Mouse (Mus musculus) lung, postnatal 4 days (tissue): ENCODE data around the gene Fam160a1.

Experiments used
- DNase-seq, 2 experiments: peaks; one replicate each; pipeline ENCODE4 v3.0.0; 2021

The Fam160a1 gene

DNA sequence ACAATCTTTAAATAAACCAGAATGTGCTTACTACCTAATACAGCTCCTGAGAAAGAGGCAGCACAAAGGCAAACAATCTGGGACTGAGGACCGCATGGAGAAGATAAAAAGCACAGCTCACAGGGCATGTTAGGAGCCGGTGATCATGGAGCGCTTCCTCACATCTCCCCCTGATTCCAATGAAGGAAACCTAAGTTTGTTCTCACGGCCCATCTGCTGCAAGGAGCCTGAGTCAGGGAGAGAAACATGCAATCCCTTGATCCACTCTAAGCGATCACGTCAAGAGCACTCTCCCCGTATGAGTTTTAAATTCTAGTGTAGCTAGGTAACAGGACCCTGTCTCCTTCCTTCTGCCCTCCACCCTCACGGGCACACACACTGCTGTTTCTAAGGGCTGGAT is 140.0 kb downstream of the Fam160a1 start:
- DNase-seq: no peak

DNA sequence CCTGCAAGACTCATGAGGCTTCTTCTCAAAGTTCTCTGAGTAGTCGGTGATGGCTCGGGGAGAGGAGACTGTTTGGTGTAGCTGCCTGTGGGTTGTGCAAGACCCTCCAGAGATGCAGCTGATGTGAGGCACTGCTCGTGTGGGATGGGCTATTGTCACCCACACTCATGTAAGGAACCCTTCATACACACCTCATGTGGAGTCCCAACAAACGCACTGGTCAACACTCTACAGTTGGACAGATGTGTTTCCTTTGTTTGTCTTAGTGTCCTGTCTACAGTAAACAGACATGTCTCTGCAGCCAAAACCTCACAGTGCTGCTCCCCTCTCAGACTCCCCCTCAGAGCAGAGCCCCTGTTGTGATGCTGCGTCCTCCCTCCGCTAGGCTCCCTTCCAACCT is 147.2 kb downstream of the Fam160a1 start:
- no peak for DNase-seq

DNA sequence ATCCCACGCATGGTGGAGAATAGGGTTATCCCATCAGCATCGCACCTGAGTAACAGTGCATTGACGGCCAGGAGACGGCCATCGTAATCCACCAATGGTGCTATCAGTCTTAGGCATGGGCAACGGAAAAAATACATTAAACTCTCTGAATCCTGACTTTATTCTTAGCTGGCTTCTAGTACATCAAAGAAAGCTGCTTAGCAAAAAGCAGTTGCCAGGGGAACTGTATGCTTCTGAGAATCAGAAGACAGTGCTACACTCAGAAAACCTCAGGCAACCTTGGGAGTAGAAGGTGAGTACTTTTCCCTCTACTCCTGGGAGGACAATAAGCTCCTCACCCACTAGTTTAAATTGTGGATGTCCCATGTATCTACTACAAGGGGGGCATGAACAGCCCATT is 149.4 kb downstream of the Fam160a1 start:
- no peak for DNase-seq

DNA sequence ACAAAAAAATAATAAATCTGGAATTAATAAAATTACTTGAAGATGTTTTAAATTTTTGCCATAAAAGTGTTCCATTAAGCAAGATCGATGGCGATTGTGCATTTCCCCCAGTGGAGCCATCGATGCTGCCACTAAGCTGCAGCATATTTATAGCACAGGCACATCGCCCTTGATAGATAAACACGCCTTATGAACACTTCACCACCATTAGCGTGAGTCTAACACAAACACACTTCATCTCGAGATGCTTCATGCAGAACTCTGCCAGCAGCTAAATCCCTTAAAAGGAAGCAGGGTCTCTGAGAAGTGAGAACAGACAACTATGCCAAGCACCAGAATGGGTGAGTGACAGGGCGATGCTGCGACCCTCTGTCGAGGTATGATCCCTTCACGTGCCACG is 150.4 kb downstream of the Fam160a1 start:
- no peak for DNase-seq

DNA sequence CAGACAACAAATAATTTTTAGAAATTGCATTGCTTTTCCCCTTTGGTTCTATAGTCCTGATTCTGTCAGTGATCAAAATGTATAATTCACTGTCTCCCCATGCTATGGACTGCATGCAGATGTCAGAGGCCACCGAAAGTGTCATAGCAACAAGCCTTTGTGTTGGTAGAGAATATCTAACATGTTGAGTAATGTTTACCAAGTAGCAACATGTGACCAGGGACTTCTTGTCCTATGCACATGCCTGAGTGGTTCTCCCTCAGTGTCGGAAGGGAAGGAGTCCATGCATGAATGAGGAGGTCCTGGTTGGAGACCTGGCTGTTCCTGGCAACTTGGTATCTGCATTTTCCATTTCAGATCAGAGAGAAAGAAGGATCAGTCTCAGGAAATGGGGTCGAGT is 150.9 kb downstream of the Fam160a1 start:
- DNase-seq: no peak

DNA sequence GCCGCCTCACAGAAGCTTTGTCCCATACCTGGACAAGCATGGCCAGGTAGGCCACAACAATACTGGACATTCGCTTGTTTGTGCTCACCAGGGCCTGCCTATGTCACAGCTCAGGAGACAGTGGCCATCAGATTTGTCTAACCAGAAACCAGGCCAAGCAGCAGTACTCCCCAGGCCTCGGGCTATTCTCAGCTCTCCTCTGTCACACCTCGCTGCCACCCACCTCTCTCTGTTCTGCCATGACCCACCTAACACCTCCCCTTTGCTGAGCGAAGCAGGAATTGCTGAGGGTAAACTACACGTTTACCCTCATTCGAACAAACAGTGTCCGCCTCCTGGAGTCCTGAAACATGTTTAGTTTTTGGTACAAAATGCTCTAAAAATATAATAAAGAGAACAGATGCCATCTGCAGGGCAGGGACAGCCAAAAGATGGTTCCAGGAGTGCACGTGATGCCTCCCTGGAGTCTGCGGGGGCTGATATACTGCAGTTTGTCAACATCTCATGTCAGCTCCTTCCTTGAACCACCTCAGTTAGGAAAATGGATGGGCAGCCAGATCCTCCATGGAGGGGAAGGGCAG is 152.4 kb downstream of the Fam160a1 start:
- no peak for DNase-seq

DNA sequence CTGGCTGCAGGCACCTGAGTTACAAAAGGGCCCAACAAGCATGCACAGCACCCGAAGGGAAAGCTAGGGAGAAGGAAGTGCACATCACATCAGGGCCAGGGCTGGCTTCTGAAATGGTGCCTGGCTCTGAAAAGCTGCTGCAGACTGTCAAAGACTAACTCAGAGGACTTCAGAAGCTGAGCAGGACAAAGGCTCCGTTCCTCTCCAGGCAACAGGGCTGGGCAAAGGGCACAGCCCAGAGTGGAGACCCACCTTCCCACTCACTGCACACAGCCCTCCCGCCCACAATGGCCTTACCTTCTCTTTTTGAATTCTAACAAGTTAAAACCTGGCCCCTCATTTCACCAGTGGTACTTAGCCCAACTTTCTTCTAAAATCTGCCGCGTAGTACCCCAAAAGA is 153.3 kb downstream of the Fam160a1 start:
- peak in 1 of 2 experiments; percentile 8 for DNase-seq

DNA sequence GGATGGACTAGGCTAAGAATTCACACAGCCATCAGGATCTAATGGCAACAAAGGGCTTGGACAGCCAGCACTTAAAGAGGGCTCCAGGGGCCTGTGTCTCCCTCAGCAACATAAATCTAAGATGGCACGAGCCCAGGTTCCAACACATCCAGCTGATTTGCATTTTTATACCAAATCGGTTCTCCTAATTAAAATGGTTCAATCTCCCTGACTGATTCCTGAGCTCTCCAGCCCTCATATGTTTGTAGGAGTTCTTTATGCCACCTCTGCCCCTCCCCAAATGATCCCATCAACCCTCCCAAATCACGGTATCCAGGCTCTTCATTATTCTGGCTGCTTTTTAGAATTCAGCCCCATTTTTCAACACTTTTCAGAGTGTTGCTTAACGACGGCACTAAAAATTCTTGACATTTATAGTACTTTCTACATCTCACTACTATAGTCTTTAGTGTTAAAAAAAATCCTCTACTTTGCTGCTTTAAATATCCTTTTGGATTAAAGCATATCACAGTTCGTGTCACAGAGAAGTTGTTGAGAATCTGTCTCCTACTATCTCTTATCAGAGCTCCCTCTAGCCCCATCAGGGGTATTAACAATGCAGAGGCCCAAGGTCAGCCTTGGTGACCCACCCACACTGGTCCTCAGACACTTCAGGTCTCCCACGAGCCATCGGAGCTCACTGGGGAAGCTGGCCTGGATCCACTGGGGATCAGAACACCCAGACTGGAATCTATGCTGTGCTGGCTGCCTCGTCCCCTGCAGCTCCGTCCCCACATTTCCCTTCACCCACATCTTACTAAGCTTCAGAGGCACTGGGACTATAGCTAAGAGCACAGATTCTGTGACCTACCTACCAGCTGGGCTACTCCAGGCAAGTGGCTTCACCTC is 154.9 kb downstream of the Fam160a1 start:
- DNase-seq: peak in 1 of 2 experiments; percentile 16

DNA sequence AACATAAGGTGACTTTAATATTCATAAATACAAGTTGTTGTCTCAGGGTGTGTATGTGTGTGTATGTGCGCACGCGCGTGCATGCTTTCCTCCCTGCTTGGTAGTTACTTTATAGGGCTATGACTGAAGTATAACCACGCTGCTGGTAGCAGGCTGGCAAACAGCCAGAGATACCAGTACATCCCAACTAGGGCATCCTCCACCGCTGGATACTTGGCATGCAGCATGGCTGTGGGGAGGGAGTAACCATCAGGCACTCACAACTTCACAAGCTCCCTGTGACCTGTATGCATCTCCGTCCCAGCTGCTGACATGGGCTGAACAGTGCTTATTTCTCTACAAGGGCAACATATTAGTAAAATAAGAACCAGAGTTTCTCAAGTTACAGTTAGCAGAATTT is 157.4 kb downstream of the Fam160a1 start:
- DNase-seq: peak in 1 of 2 experiments; percentile 15

DNA sequence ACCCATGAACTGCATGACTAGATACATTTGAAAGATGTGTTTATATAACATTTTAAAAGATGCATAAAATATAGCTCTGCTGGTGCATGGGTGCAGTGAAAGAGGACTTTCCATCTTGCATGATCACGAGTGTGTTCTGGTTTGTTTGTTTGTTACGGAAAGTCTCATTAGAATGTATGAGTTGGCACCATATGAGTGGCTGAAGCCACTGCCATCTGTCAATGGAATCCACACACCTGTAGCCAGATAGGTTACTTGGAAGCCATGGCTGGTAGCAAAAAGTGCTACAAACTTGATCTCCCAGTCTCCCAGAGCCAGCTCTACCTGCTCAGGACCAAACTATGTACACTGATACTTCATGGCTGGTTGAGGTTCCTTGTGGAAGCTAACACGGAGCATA is 161.6 kb downstream of the Fam160a1 start:
- no peak for DNase-seq

DNA sequence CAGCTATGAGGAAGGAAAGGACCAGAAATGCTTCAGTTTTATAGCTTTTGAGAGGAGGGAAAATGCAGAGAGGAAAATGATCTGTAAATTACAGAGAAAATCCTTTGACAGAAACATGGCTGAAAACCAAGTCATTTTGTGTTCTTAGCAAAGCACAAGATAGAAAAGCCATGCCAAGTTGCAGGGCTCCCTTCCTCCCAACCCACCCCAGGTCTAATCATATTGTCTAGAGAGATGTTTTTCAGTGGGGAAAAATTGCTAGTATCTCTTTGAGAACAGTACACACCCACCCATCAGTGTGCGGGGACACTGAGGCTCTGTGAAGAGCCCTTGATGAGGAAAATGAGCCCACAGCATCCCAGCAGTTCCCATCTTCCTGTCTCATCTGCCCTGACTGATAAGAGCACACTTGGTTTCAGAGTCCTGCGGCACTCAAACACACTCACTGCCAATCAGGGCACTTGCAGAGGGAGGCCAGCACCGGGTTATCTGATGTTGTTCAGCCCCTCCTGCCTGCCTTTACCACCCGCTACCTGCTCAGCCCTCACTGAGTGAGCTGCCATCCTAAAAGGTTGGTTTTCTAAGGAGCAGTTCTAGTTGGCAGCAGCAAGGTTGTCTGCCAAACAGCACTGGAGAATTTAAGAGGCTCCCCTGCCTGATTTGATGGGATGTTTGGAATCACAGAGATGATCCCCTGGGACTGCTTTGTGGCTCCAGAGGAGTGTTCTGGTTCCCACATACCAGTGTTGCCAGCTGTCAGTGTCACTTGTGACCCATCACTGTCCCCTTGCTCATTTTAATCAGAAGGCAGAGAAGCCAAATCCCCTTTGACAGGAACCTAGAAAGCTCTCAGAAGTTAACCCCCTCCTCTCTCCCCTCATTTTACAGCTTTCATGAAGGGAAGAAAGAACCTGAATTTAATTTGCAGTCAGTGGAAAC is 164.1 kb downstream of the Fam160a1 start:
- no peak for DNase-seq

DNA sequence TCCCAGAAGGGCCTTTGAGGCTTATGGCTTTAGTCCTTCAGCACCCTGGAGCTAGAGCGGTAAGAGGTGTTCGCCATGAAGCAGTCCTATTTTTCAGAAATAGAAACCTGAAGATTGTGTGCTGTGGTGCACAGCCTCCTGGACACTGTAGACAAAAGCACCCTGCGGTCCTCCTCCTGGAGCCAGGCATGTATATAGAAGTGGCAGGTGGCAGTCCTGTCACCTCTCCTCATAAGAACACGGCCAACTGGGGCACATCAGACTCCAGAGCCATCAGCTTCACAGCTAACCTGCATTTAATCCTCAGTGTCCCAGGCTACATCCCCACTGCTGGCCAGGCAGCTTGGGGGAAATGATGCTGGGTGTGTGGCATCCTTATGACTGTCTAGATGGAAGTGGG is 167.9 kb downstream of the Fam160a1 start:
- DNase-seq: no peak

DNA sequence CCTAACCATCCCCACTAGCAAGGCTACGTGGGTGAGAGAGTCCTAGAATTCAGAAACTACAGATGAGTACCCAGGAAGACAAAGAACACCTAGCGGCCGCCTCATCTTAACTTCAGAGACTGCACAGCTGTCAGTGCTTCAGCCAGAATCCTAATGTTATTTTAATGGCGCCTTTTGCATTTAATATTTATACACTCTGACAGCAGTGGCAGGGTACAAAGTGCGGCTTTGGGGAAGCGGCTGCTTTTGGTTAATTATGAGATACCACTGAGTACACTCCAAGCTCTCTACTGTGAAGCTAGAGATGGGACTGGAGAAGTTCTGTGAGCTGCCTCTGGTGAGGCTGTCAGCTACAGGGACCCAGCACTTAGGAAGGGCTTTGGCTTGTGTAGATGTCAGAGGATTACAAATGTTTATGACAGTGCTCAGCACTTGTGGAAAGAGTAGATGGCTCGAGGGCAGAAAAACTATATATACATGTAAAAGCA is 171.5 kb downstream of the Fam160a1 start:
- DNase-seq: no peak

DNA sequence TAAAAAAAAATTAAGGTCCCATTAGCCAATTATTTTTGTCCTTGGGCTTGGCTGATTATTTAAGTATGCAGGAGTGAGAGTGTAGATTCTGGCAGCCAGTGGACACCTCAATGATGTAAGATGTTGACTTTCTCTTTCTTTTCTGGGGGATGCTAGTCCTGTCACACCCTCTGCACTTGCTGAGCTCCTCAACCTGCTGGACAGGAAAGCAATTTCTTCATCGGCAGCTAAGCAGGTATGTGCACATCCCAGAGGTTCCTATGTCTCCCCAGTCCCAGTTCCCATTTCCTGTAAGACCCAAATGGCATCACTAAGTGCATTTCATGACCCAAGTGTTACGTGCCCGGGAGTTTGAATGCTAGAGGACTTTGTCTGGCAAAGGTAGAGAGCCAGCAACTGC is 172.3 kb downstream of the Fam160a1 start:
- no peak for DNase-seq

DNA sequence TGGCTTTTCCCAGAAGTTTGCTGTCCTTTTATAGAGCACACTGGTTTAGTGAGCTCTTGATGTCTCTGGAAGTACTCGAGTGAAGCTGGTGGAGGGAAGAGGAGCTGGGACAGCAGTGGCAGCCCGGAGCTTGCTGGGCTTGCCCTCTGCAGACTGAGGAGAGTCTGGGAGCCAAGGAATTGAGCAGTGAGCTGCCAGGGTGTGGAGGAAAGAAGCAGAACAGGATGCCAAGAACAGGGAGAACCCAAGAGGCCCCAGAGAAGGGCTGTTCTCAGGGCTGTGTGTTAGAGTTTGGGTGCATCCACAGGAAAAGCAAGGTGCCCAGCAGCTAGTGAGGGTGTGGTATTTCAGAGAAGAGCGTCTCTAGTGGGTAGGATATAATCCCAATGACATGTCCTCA is 175.3 kb downstream of the Fam160a1 start:
- DNase-seq: no peak

DNA sequence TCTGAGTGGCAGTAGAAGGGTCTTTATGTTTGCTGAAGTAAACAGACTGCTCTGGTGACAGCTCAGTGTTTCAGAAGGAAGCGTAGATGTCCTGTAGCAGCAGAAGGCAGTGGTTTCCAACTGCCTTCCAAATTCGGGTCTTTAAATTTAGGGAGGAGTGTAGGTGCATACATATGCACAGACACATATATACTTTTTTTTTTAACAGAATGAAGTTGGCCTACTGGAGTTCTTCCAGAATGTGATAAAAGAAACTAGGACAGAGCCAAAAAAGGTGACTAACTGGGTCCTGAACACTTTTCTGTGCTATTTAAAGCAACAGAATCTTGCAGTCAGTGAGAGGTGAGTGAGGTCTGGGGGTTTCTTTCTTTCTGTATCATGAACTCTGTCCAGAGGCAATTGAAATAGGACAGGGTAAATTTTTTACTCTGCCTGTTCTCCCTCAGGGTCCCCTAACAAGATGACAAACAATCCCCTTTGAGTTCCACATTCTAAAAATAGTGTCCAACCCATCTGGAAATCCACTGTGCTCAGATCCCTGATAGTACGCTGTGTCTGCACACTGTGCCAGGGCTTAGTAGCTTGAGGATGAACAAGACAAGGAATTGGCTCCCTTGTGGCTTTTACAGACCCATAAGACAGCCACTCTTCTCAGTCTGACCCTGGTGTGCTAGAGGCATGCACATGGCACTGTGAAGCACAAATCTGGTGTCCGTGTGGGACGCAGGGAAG is 180.2 kb downstream of the Fam160a1 start:
- no peak for DNase-seq

DNA sequence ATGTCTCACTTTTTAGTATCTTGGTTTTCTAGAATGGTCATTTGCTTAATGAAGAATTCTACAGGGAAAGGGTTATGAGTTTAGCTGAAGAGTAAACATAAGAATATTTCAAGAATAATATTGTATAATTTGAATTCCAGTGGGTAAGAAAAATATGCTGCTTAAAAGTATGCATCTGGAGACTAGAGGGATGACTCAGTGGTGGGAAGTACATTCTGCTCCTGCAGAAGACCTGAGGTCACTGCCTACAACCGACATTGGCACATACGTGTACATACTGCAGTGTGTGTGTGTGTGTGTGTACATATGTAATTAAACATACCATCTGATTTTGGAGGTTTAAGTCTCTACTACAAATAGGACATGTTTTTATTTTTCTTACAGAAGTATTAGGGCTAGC is 181.5 kb downstream of the Fam160a1 start:
- no peak for DNase-seq

DNA sequence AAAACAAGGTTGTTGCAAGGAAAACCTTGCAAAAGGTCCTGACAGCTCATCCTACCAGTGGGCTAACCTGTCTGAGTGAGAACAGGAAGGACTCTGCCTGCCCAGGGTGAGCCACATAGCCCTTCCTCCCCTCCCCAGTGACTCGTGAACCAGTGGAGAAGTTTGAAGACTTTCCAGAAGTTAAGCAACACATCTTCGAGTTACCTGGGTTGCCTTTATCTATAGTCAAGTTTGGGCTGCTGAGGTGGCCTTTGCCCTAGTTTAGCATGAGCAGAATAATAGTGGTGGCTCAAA is 182.0 kb downstream of the Fam160a1 start:
- no peak for DNase-seq

DNA sequence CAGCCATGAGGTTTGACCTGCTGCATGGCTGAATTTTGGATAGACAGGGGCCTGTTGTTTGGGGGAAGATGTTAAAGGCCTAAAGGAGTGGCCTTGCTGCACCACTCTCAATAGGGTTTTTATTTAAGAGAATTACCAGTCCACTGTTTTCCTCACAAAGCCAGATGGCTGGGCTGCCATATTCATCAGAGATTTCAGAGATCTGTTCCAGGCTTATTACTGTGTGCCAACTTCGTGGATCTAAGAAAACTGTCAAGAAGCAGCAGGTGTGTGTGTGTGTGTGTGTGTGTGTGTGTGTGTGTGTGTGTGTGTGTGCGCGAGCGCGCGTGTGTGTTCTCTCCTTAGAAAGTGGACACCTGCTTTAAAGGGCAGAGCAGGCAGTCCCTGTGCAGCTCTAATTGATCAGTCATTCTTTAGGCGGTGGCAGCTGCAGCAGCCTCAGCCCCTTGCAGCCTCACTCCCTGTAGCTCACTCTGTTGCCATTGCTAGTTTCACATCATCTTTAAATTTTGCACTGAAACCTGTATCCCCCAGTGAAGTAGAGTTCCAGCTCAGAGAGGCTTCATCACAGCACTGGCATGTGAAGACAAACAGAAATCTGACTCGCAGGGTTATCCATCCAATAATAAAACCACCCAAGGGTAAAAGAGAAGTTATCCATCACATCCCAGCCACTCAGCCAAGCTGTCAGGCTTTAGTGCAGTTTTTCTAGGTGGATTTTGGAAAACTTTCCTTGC is 182.5 kb downstream of the Fam160a1 start:
- no peak for DNase-seq

DNA sequence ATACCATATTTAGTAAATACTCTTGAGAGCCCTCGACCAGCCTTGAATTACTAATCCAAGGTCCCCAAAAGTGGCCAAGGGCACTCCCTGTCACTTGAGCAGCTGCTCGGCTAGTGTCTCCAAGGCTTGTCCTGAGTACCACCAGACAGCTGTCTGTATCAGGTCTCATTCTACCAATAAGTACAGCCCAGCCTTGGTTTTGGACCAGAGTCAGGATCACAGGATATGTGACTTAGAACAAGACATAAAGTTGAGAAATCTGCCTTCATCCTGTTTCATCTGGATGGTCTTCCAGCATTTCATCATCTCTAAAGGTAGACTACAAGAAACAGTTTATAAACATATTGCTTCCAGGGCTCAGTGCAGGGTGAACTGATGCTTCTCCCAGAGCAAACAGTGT is 183.4 kb downstream of the Fam160a1 start:
- DNase-seq: no peak

DNA sequence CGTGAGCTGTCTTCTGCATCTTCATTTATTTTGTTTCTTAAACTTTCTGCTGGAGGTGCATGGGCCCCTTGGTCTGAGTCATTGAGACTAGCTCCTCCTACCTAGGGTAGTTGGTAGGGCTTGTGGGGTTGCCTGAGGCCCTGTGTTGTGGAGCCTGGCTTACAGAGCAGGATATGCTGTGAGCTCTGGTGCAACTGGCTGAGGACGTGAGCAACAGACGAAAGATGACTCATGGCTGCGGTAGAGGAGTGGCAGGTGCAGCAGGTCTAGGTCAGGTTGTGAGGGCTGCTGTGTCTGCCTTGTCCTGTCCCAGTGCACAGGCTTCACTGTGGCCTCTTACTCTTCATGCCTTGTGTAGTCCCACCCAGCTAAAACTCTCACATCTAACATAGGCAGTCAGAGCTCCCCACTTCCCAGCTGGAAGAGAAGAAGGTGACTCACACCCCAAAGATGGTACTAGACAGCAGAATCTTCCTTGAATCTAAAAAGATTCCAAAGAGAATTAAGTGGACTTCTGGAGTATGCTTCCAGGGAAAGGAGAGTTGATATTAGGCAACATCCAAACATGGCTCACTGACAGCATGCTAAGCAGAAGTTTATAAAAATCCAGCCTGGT is 187.1 kb downstream of the Fam160a1 start:
- no peak for DNase-seq

DNA sequence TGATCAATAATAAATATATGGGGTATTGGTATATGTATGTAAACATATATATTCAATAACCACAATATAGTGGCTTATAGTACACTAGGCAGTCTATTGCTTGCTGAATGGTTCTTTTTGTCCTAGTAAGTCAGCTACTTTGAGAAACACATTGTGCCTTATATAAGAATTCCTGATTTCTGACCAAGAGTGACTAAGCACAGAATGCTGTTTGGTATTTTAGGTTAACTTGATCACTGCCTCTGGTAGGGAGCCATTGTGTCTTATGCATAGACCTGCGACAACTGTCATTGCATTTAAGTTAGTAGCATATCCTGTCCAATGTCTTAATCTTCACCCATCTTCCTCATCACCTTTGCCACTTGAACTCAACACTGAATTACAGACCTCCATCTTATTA is 197.3 kb downstream of the Fam160a1 start:
- DNase-seq: no peak
